Mouse (Mus musculus) layer of hippocampus, postnatal 36 days (tissue): ENCODE measurements around the gene Dhcr24. TPM values are rescaled to one million over a fixed set of nuclear protein-coding genes. Genes with fewer than 3 reads are reported as not detected.

ENCODE experiments used
- total RNA-seq, 2 experiments: library from RNA; stranded (reverse); gene quantifications; 2 replicates each; pipeline ENCODE4 v1.2.3; 2021

Dhcr24 gene
- total RNA-seq, 2 experiments from 2014 or later, result 58.8 to 61.0 TPM

Other genes starting within 250 kb of the Dhcr24 start
- gene Usp24, start 244.8 kb upstream of the Dhcr24 start, total RNA-seq, result 10 to 100 TPM; 38.7 to 44.0 TPM
- gene Pcsk9, start 96.7 kb upstream of the Dhcr24 start, total RNA-seq, result not detected
- gene Bsnd, start 68.8 kb upstream of the Dhcr24 start, total RNA-seq, result not detected
- not detected for gene Lexm, start 56.2 kb downstream of the Dhcr24 start, total RNA-seq
- gene Ttc22, start 61.4 kb downstream of the Dhcr24 start, total RNA-seq, result under 1 TPM; 0.51 to 0.60 TPM
- 1 to 10 TPM; 5.3 to 7.1 TPM for gene Pars2, start 90.0 kb downstream of the Dhcr24 start, total RNA-seq
- gene Ttc4, start 117.9 kb downstream of the Dhcr24 start, total RNA-seq, result 10 to 100 TPM; 50.1 to 50.3 TPM
- 1 to 10 TPM; 2.8 to 2.9 TPM for gene Mroh7, start 169.9 kb downstream of the Dhcr24 start, total RNA-seq
- not detected for gene Fam151a, start 172.9 kb downstream of the Dhcr24 start, total RNA-seq
- 10 to 100 TPM; 50.8 to 52.0 TPM for gene Acot11, start 244.0 kb downstream of the Dhcr24 start, total RNA-seq